ENCODE assay signal across 17 mouse cellular contexts in genomic region chr2:153638977-153639680, GRCm38 (mm10). TPM values are rescaled to one million over a fixed set of nuclear protein-coding genes. Genes with fewer than 3 reads are reported as not detected.
DNase-seq lines count a peak whose midpoint lies in the region; ATAC-seq lines count a peak whose summit lies in the region.
"Had no signal": no experiment of that assay in that cellular context is flagged by ENCODE, and none has a peak within 500 bp of the region (broad histone marks: within the 10 kb centered on the region; RNA-seq: fewer than 3 reads in every experiment).

No protein-coding gene starts in this region.

- peak overlapping the region; percentile 35; the same call in 1 of the 2 replicates for H3K27ac ChIP-seq in forebrain, embryonic 10.5 days
- H3K27ac ChIP-seq in forebrain, embryonic 15.5 days (replicated peaks): no peak overlapping the region
- peak overlapping the region; percentile 61 for H3K27ac ChIP-seq in limb, embryonic 10.5 days
- H3K27ac ChIP-seq: hindbrain, embryonic 12.5 days; layer of hippocampus, adult 2 months; liver, embryonic 14.5 days; macrophage; stomach, embryonic 15.5 days had no signal

- H3K4me3 ChIP-seq in forebrain, embryonic 10.5 days: no peak overlapping the region
- H3K4me3 ChIP-seq in forebrain, embryonic 15.5 days: no peak overlapping the region
- no peak overlapping the region for H3K4me3 ChIP-seq in limb, embryonic 10.5 days
- H3K4me3 ChIP-seq: hindbrain, embryonic 12.5 days; layer of hippocampus, adult 2 months; stomach, embryonic 15.5 days had no signal

- H3K9ac ChIP-seq in forebrain, embryonic 15.5 days (replicated peaks): no peak overlapping the region
- H3K9ac ChIP-seq: hindbrain, embryonic 12.5 days; liver, embryonic 14.5 days; stomach, embryonic 15.5 days had no signal

- no peak for ATAC-seq in forebrain, embryonic 15.5 days (replicated peaks)

- H3K9me3 ChIP-seq in forebrain, embryonic 10.5 days: no peaks in the 10 kb centered on the region
- H3K9me3 ChIP-seq in forebrain, embryonic 15.5 days: no peaks in the 10 kb centered on the region
- no peaks in the 10 kb centered on the region for H3K9me3 ChIP-seq in limb, embryonic 10.5 days (replicated peaks)
- H3K9me3 ChIP-seq: hindbrain, embryonic 12.5 days; stomach, embryonic 15.5 days had no signal

- H3K36me3 ChIP-seq in forebrain, embryonic 10.5 days (replicated peaks): no peaks in the 10 kb centered on the region
- H3K36me3 ChIP-seq in forebrain, embryonic 15.5 days: no peaks in the 10 kb centered on the region
- H3K36me3 ChIP-seq in limb, embryonic 10.5 days: no peaks in the 10 kb centered on the region
- H3K36me3 ChIP-seq: hindbrain, embryonic 12.5 days; stomach, embryonic 15.5 days had no signal

- intact Hi-C loops in left cerebral cortex, postnatal 4 days (cut with DNase I): no loop called here

- no peak for DNase-seq in forebrain, embryonic 10.5 days (ENCODE audit: extremely low spot score, low spot score)
- DNase-seq in 416B (ENCODE audit: low read depth) (peak; percentile 21), ZHBTc4 (ENCODE audit: low read depth, low spot score) (peak; percentile 58)
- DNase-seq in limb, embryonic 10.5 days (ENCODE audit: low spot score): no peak
- no peak for DNase-seq in left cerebral cortex, adult 9 months (ENCODE audit: low spot score in 2 of 2)
- DNase-seq in left cerebral cortex, postnatal 4 days: no peak
- DNase-seq in right cerebral cortex, adult 2 months (ENCODE audit: low spot score in 2 of 2): no peak
- DNase-seq: adrenal gland, adult 2 months; heart, adult 18-20 months; kidney, adult 2 months had no signal

- H3K4me1 ChIP-seq in forebrain, embryonic 10.5 days: peaks cover 27% of the 10 kb centered on the region
- H3K4me1 ChIP-seq in forebrain, embryonic 15.5 days: no peaks in the 10 kb centered on the region
- peaks cover 7% of the 10 kb centered on the region for H3K4me1 ChIP-seq in limb, embryonic 10.5 days
- H3K4me1 ChIP-seq: hindbrain, embryonic 12.5 days; stomach, embryonic 15.5 days had no signal

- peaks cover 19% of the 10 kb centered on the region for H3K27me3 ChIP-seq in forebrain, embryonic 10.5 days (ENCODE audit: poor library complexity, severe bottlenecking)
- no peaks in the 10 kb centered on the region for H3K27me3 ChIP-seq in forebrain, embryonic 15.5 days
- H3K27me3 ChIP-seq in limb, embryonic 10.5 days (ENCODE audit: low read depth, poor library complexity, severe bottlenecking): 0 out of 2 replicates have a peak, but pooled peaks cover 10% of the 10 kb centered on the region

- no peak overlapping the region for H3K4me2 ChIP-seq in forebrain, embryonic 15.5 days (replicated peaks)
- H3K4me2 ChIP-seq: hindbrain, embryonic 12.5 days; stomach, embryonic 15.5 days had no signal

- 15% methylated on average over 15 of the region's 15 CpGs for WGBS in forebrain, embryonic 10.5 days
- 24% methylated on average over 15 of the region's 15 CpGs for WGBS in forebrain, embryonic 15.5 days
- WGBS in limb, embryonic 10.5 days: 32% methylated on average over 15 of the region's 15 CpGs

RNA-seq across cellular contexts. Expression of gene Commd7, which starts 6.5 kb away (rescaled TPM):
- 66.2 and 71.8 TPM in 2 replicates for polyA plus RNA-seq in forebrain, embryonic 10.5 days (2016; fragmentation: Nextera tagmentation; extraction: Ambion mirVana)
- 98.7 and 104 TPM in 2 replicates for polyA plus RNA-seq in forebrain, embryonic 15.5 days (2015; fragmentation: Nextera tagmentation; extraction: Ambion mirVana)
- 73.9 and 74.4 TPM in 2 replicates for polyA plus RNA-seq in limb, embryonic 10.5 days (2016; fragmentation: Nextera tagmentation; extraction: Ambion mirVana)
- total RNA-seq in left cerebral cortex, postnatal 4 days (2021): 10 to 100 TPM; 48.2 to 50.9 TPM

RNA-seq across cellular contexts. Expression of gene Dnmt3b, which starts 10.1 kb away (rescaled TPM):
- 24.8 and 26.9 TPM in 2 replicates for polyA plus RNA-seq in forebrain, embryonic 10.5 days (2016; fragmentation: Nextera tagmentation; extraction: Ambion mirVana)
- polyA plus RNA-seq in forebrain, embryonic 15.5 days (2015; fragmentation: Nextera tagmentation; extraction: Ambion mirVana): 3.7 and 3.9 TPM in 2 replicates
- 26.1 and 26.2 TPM in 2 replicates for polyA plus RNA-seq in limb, embryonic 10.5 days (2016; fragmentation: Nextera tagmentation; extraction: Ambion mirVana)
- total RNA-seq in left cerebral cortex, postnatal 4 days (2021): 1 to 10 TPM; 2.8 to 4.0 TPM

RNA-seq across cellular contexts. Expression of gene Dnmt3c, which starts 57.3 kb away (rescaled TPM):
- 0.07 TPM in 1 of 2 replicates, not detected in the other for polyA plus RNA-seq in forebrain, embryonic 10.5 days (2016; fragmentation: Nextera tagmentation; extraction: Ambion mirVana)
- not detected in 2 replicates for polyA plus RNA-seq in forebrain, embryonic 15.5 days (2015; fragmentation: Nextera tagmentation; extraction: Ambion mirVana)
- not detected in 2 replicates for polyA plus RNA-seq in limb, embryonic 10.5 days (2016; fragmentation: Nextera tagmentation; extraction: Ambion mirVana)
- total RNA-seq in left cerebral cortex, postnatal 4 days (2021): not detected
- total RNA-seq: adrenal gland, adult 2 months; heart, adult 18-20 months; left cerebral cortex, postnatal 14 days had no signal
- polyA plus RNA-seq: kidney, adult 2 months had no signal

Comparison
In these comparisons a context has a peak if more than half of its experiments do, and no peak if none do; other contexts are left out.
1. DNase-seq: peak in 416B (single experiment) and ZHBTc4 (single experiment); none in forebrain, embryonic 10.5 days (single experiment), limb, embryonic 10.5 days (single experiment), left cerebral cortex, adult 9 months (0 of 2), left cerebral cortex, postnatal 4 days (single experiment) and right cerebral cortex, adult 2 months (0 of 2).